Mouse (Mus musculus) lung, postnatal 0 days (tissue): ENCODE results near the gene Prkag2.

Experiments
- CTCF ChIP-seq: IDR thresholded peaks from 2 replicates; pipeline ENCODE4 v1.5.1; 2016; ENCODE audit warnings: antibody characterized with exemption, mild to moderate bottlenecking
- EP300 ChIP-seq: IDR thresholded peaks from 2 replicates; pipeline ENCODE4 v1.6.1; 2016; ENCODE audit warnings: antibody characterized with exemption, mild to moderate bottlenecking, control low read depth

- no peak for TF ChIP-seq CTCF
- TF ChIP-seq EP300 = no peak
Observed at GRCm38 (mm10) chr5:24869796-24870289, 230.6 kb downstream of the Prkag2 start.
